Mouse (Mus musculus) midbrain, embryonic 11.5 days (tissue): ENCODE measurements around the gene Cym. TPM values are rescaled to one million over a fixed set of nuclear protein-coding genes. Genes with fewer than 3 reads are reported as not detected.

ENCODE experiments used
- ATAC-seq: fragments of 200-750 bp; cut with Nextera tagmentation; 2 replicates; pipeline ENCODE4 v1.8.0; 2017; ENCODE audit warnings: moderate TSS enrichment, moderate library complexity; ENCODE audit not compliant: low FRiP score
- DNase-seq: peaks from one replicate; pipeline ENCODE4 v3.0.0; 2015; ENCODE audit warnings: low spot score; ENCODE audit errors: missing footprints
- H3K27ac ChIP-seq: fragments of 300-500 bp; sonication (generic); 2 replicates; pipeline ENCODE4 v1.5.1; 2014; ENCODE audit warnings: low read depth, low read length
- H3K27me3 ChIP-seq: fragments of 300-500 bp; sonication (generic); 2 replicates; pipeline ENCODE4 v1.6.1; 2014; ENCODE audit warnings: mild to moderate bottlenecking, low read length, moderate library complexity, mixed read lengths; ENCODE audit not compliant: control insufficient read depth, insufficient read depth
- H3K36me3 ChIP-seq: fragments of 300-500 bp; sonication (generic); 2 replicates; pipeline ENCODE4 v1.6.1; 2014; ENCODE audit warnings: mild to moderate bottlenecking, low read length, moderate library complexity, mixed read lengths; ENCODE audit not compliant: control insufficient read depth, insufficient read depth
- H3K4me1 ChIP-seq: fragments of 300-500 bp; sonication (generic); 2 replicates; pipeline ENCODE4 v1.6.1; 2014; ENCODE audit warnings: low read length; ENCODE audit not compliant: control insufficient read depth, insufficient read depth
- H3K4me2 ChIP-seq: fragments of 300-500 bp; sonication (generic); 2 replicates; pipeline ENCODE4 v1.6.1; 2014; ENCODE audit warnings: mild to moderate bottlenecking, moderate library complexity
- H3K4me3 ChIP-seq: fragments of 300-500 bp; sonication (generic); 2 replicates; pipeline ENCODE4 v1.5.1; 2014; ENCODE audit warnings: low read depth, low read length
- H3K9ac ChIP-seq: fragments of 300-500 bp; sonication (generic); 2 replicates; pipeline ENCODE4 v1.6.1; 2014; ENCODE audit warnings: low read length
- H3K9me3 ChIP-seq: fragments of 300-500 bp; sonication (generic); 2 replicates; pipeline ENCODE4 v1.6.1; 2016; ENCODE audit warnings: low read length; ENCODE audit not compliant: control insufficient read depth
- WGBS: fragments of 180-500 bp; shearing (Covaris S2); extraction: QIAGEN DNeasy Blood & Tissue Kit; methylation state at CpG from one replicate; pipeline ENCODE4 v1.1.7; 2014; 5-methylcytosine and 5-hydroxymethylcytosine counted together
- polyA plus RNA-seq: library from polyadenylated mRNA; unstranded; fragments of >200 nt; fragmentation: Nextera tagmentation; extraction: Ambion mirVana; gene quantifications from 2 replicates; pipeline ENCODE4 v1.2.1, GENCODE M21; 2014

The Cym gene
- polyA plus RNA-seq, 1 experiment from 2014 or later: not detected

- no peak for DNase-seq
Measured at GRCm38 (mm10) chr3:107250320-107250719, 28.8 kb upstream of the Cym start.

GRCm38 (mm10) chr3:107249042-107249441 is 27.5 kb upstream of the Cym start:
- DNase-seq (no peak), ATAC-seq (no peak)
- H3K4me2 ChIP-seq: no peak overlapping the region
- 73% methylated on average over 3 of the region's 3 CpGs for WGBS
- no peak overlapping the region for H3K9ac ChIP-seq
- 0 out of 2 replicates have a peak, but pooled peaks cover 3% of the 10 kb centered on the region for H3K4me1 ChIP-seq
- H3K36me3 ChIP-seq: no peaks in the 10 kb centered on the region
- no peaks in the 10 kb centered on the region for H3K27me3 ChIP-seq
- no peaks in the 10 kb centered on the region for H3K9me3 ChIP-seq
- H3K4me3 ChIP-seq: no peak overlapping the region
- no peak overlapping the region for H3K27ac ChIP-seq

More at GRCm38 (mm10) chr3:107250320-107250719, 28.8 kb upstream of the Cym start:
- ATAC-seq: no peak
- no peaks in the 10 kb centered on the region for H3K27me3 ChIP-seq
- H3K9me3 ChIP-seq: no peaks in the 10 kb centered on the region
- H3K9ac ChIP-seq: no peak overlapping the region
- no peaks in the 10 kb centered on the region for H3K36me3 ChIP-seq
- H3K27ac ChIP-seq: no peak overlapping the region
- no peak overlapping the region for H3K4me3 ChIP-seq
- 0 out of 2 replicates have a peak, but pooled peaks cover 3% of the 10 kb centered on the region for H3K4me1 ChIP-seq
- H3K4me2 ChIP-seq: no peak overlapping the region
- 75% methylated on average over 2 of the region's 2 CpGs for WGBS

DNA sequence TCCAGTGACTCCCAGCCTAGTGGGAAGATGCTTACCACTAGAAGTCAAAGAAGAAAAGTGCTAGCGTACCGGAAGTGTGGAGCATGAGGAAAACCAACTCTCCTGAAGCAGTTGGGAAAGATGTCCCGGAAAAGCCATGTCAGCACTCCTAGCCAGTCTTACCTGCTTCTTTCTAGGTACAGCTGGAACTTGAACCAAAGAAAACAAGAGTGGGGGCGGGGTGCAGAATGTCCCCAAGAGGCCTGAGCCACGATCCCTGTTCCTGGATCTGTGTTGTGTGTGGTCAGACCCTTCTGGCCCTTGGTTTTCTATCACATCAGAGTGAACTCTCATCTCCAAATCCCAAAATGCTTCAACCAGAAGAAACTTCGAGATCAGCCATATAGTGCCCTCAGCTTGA is 25.3 kb upstream of the Cym start:
- ATAC-seq (no peak), DNase-seq (peak; percentile 4)
- H3K4me1 ChIP-seq: 0 out of 2 replicates have a peak, but pooled peaks cover 3% of the 10 kb centered on the region
- no peaks in the 10 kb centered on the region for H3K36me3 ChIP-seq
- H3K27ac ChIP-seq: no peak overlapping the region
- no peaks in the 10 kb centered on the region for H3K27me3 ChIP-seq
- H3K4me3 ChIP-seq: no peak overlapping the region
- no peak overlapping the region for H3K9ac ChIP-seq
- H3K9me3 ChIP-seq: no peaks in the 10 kb centered on the region
- no peak overlapping the region for H3K4me2 ChIP-seq
- WGBS: 82% methylated on average over 6 of the region's 6 CpGs

DNA sequence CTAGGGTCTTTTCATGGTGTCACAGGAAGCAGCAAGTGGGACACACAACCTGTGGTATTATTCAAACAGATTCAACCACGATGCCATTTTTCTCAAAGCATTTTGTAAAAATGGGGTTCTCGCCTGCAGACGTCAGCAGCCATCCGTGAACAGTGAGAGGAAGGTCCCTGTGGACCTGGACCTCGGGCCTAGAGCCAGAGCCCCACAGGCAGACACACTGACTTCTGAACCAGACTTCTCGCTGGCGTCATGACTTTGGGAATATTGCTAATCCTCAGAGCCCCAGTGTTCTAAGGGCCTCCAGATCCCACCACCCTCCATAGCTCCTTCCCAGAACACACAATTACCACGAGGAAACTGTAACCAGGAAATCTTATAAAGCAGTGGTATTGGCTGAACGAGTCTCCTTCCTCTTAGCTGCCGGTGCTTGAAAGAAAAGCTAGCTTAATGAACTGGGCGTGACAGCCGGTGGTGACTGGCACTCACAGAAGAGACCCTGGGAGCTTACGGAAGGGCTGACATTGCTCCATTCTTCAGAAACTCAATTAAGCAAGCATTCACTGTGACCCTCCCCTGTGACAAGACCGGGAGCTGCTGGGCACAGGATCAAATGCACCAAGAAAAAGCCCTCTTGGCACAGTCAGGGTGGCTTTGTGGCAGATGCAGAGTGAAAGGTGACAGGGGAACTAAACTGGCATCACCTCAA is 20.0 kb upstream of the Cym start:
- Histone ChIP-seq H3K27ac (no peak overlapping the region), H3K9ac (no peak overlapping the region), H3K36me3 (no peaks in the 10 kb centered on the region), H3K27me3 (no peaks in the 10 kb centered on the region), H3K4me2 (no peak overlapping the region), H3K9me3 (no peaks in the 10 kb centered on the region), H3K4me3 (no peak overlapping the region), H3K4me1 (0 out of 2 replicates have a peak, but pooled peaks cover 2% of the 10 kb centered on the region)
- ATAC-seq: no peak
- 41% methylated on average over 14 of the region's 14 CpGs for WGBS
- DNase-seq: no peak

DNA sequence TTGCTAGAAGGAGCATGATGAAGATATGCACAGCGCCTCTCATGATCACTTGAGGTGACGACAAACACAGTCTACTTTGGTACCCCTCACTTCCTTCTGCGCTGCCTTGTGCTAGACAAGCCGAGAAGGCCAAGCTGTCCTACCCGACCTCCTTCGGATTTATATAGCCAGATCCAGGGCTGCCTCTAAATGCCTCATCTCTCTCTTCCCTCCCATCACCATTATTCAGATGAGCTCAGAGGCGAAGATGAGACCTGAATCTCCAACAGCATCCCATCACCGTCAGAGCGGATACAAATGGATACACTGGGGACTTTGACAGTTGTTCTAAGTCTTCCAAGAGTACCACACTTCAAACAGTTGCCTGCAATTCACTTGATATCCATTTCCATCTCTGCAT is 18.1 kb upstream of the Cym start, which contains the start of gene Prok1:
Gene Prok1, minus strand, starts transcription at position 101 of the 400 bp plus-strand sequence.
- H3K4me3 ChIP-seq: no peak within 1 kb of the TSS
- ATAC-seq (no peak), DNase-seq (no peak)
- H3K27ac ChIP-seq: no peak within 1 kb of the TSS
- WGBS: 90% methylated on average over 9 of the region's 9 CpGs
- H3K4me2 ChIP-seq: no peak within 1 kb of the TSS
- H3K4me1 ChIP-seq: 0 out of 2 replicates have a peak, but pooled peaks cover 2% of the 10 kb centered on the region
- no peaks in the 10 kb centered on the region for H3K9me3 ChIP-seq
- no peak within 1 kb of the TSS for H3K9ac ChIP-seq
- H3K27me3 ChIP-seq: no peaks in the 10 kb centered on the region
- no peaks in the 10 kb centered on the region for H3K36me3 ChIP-seq

DNA sequence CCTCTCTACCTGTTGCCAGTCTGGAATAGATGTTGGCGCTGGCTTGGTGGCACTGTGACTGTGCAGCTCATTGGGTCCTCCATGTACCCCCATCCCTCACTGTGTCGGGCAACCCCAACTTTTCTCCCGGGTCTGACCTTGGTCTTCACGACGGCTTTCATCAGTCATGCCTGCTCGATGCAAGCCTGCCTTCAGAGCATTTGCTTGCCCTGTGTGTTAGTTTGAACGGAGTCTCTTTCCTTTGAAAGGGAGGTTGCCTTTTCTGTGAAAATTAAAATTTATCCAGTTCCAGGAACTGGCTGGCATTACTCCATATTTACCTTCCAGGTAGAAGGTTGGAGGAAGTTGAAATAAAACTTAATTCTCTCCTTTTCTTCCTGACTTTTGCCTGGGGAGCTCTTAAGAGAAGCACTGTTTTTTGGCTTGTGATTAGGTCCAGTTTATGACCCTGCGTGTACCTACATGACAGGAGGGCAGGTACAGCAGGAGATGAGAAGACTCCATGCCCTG is 17.0 kb upstream of the Cym start:
- Histone ChIP-seq H3K9ac (no peak overlapping the region), H3K27ac (no peak overlapping the region), H3K4me2 (no peak overlapping the region), H3K27me3 (no peaks in the 10 kb centered on the region), H3K4me3 (no peak overlapping the region), H3K4me1 (0 out of 2 replicates have a peak, but pooled peaks cover 2% of the 10 kb centered on the region), H3K36me3 (no peaks in the 10 kb centered on the region), H3K9me3 (no peaks in the 10 kb centered on the region)
- no peak for ATAC-seq
- DNase-seq: no peak
- 91% methylated on average over 8 of the region's 8 CpGs for WGBS

DNA sequence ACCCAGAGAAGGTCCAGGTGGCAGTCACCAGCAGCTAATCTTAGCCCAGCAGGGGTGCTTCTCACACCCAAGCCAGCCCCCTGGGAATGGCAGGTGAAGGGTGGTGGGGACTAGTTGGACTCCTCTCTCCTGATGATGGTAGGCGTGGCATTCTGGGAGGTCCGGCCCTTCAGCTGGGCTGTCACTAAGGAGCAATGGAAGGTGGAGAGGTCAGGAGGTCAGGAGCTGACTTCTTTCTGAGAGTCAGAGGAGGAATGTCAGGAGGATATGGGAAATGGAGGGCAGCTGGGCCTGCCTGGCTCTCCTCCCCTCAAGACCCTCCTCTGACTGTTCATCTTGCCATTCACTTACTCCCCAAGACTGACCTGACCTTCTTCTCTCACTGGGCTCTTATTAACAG is 16.5 kb upstream of the Cym start:
- 57% methylated on average over 2 of the region's 2 CpGs for WGBS

GRCm38 (mm10) chr3:107233945-107234344 is 12.4 kb upstream of the Cym start:
- no peak overlapping the region for H3K27ac ChIP-seq
- no peak overlapping the region for H3K4me2 ChIP-seq
- no peaks in the 10 kb centered on the region for H3K4me1 ChIP-seq
- no peaks in the 10 kb centered on the region for H3K36me3 ChIP-seq
- ATAC-seq (peak; percentile 44; the same call in 1 of the 2 replicates), DNase-seq (peak; percentile 64)
- no peaks in the 10 kb centered on the region for H3K9me3 ChIP-seq
- H3K9ac ChIP-seq: no peak overlapping the region
- no peak overlapping the region for H3K4me3 ChIP-seq
- H3K27me3 ChIP-seq: no peaks in the 10 kb centered on the region
- WGBS: 23% methylated on average over 2 of the region's 2 CpGs

More for the DNA sequence above, 16.5 kb upstream of the Cym start:
- DNase-seq: no peak
- Histone ChIP-seq H3K9ac (no peak overlapping the region), H3K27ac (no peak overlapping the region), H3K36me3 (no peaks in the 10 kb centered on the region), H3K4me3 (no peak overlapping the region), H3K27me3 (no peaks in the 10 kb centered on the region), H3K4me2 (no peak overlapping the region), H3K9me3 (no peaks in the 10 kb centered on the region), H3K4me1 (0 out of 2 replicates have a peak, but pooled peaks cover 2% of the 10 kb centered on the region)
- ATAC-seq: no peak

- DNase-seq (peak; percentile 99), ATAC-seq (peak; percentile 66)
- H3K4me1 ChIP-seq: no peaks in the 10 kb centered on the region
- no peak overlapping the region for H3K27ac ChIP-seq
- 7% methylated on average over 11 of the region's 11 CpGs for WGBS
- no peaks in the 10 kb centered on the region for H3K9me3 ChIP-seq
- no peak overlapping the region for H3K4me2 ChIP-seq
- H3K36me3 ChIP-seq: no peaks in the 10 kb centered on the region
- no peak overlapping the region for H3K4me3 ChIP-seq
- no peaks in the 10 kb centered on the region for H3K27me3 ChIP-seq
- peak overlapping the region; percentile 24; the same call in 1 of the 2 replicates for H3K9ac ChIP-seq
Measured at GRCm38 (mm10) chr3:107233351-107233813, 11.8 kb upstream of the Cym start.
